Mouse (Mus musculus): ENCODE measurements around the gene Jup.

Jup gene

GRCm38 (mm10) chr11:100320172-100320630, 77.4 kb downstream of the Jup start:
- DNase-seq (ENCODE audit: low spot score in 2 of 2): peak; percentile 93 to 95

GRCm38 (mm10) chr11:100319492-100320171, 77.9 kb downstream of the Jup start, which contains the start of gene Eif1:
Gene Eif1, plus strand, starts transcription at chr11:100319885.
- peak; percentile 100 for DNase-seq (ENCODE audit: low spot score in 2 of 2)

All from frontal cortex, postnatal 10 days (tissue).